Mouse (Mus musculus) thymus, adult 2 months (tissue): Measurements from ENCODE around the gene Pdlim7. TPM values are rescaled to one million over a fixed set of nuclear protein-coding genes. Genes with fewer than 3 reads are reported as not detected.

ENCODE experiments used
- DNase-seq: peaks from one replicate; pipeline ENCODE4 v3.0.0; 2021
- H3K27ac ChIP-seq: fragments of 200-500 bp; 2 replicates; pipeline ENCODE4 v1.5.1; 2012; ENCODE audit warnings: low read length, control low read depth; ENCODE audit not compliant: control insufficient read depth, insufficient read depth
- H3K27me3 ChIP-seq: fragments of 200-500 bp; 2 replicates; pipeline ENCODE4 v1.6.1; 2012; ENCODE audit warnings: mild to moderate bottlenecking, low read length, moderate library complexity, mixed read lengths; ENCODE audit not compliant: control insufficient read depth, insufficient read depth
- H3K36me3 ChIP-seq: fragments of 200-500 bp; 2 replicates; pipeline ENCODE4 v1.6.1; 2012; ENCODE audit warnings: mild to moderate bottlenecking, low read length, moderate library complexity; ENCODE audit not compliant: control insufficient read depth, insufficient read depth
- H3K4me1 ChIP-seq: fragments of 200-500 bp; replicated peaks from 2 replicates; pipeline ENCODE4 v1.6.1; 2012; ENCODE audit warnings: low read length; ENCODE audit not compliant: control insufficient read depth, insufficient read depth
- H3K4me3 ChIP-seq: fragments of 200-500 bp; 2 replicates; pipeline ENCODE4 v1.5.1; 2012; ENCODE audit warnings: mild to moderate bottlenecking, low read length, control low read depth, moderate library complexity; ENCODE audit not compliant: control insufficient read depth, insufficient read depth
- CTCF ChIP-seq: fragments of 200-500 bp; IDR thresholded peaks from 2 replicates; pipeline ENCODE4 v1.5.1; 2012; ENCODE audit warnings: mild to moderate bottlenecking, control low read depth, low read length, moderate library complexity, borderline replicate concordance; ENCODE audit not compliant: control insufficient read depth, poor library complexity, insufficient read depth; ENCODE audit errors: extremely low read depth
- POLR2A ChIP-seq: fragments of 200-500 bp; IDR thresholded peaks from 2 replicates; pipeline ENCODE4 v1.6.1; 2012; ENCODE audit warnings: mild to moderate bottlenecking, low read length, control low read depth, moderate library complexity; ENCODE audit not compliant: control insufficient read depth, poor library complexity, insufficient read depth; ENCODE audit errors: extremely low read depth
- WGBS: fragments of 180-500 bp; shearing (Covaris S2); methylation state at CpG from one replicate; pipeline ENCODE4 v1.1.7; 2018; 5-methylcytosine and 5-hydroxymethylcytosine counted together
- polyA plus RNA-seq: library from polyadenylated mRNA; depleted of rRNA; stranded (reverse); fragments of >200 nt; gene quantifications from 2 replicates; pipeline ENCODE4 v1.2.3, GENCODE M21; 2012

Gene Pdlim7
- polyA plus RNA-seq, 1 experiment, result 29.5 TPM

- 1% methylated on average over 78 of the region's 84 CpGs for WGBS
- Histone ChIP-seq H3K27ac (peak within 1 kb of the TSS; percentile 38), H3K4me3 (peak within 1 kb of the TSS; percentile 47), H3K27me3 (no peaks in the 10 kb centered on the region), H3K36me3 (peaks cover 20% of the 10 kb centered on the region), H3K4me1 (peaks cover 25% of the 10 kb centered on the region)
- peak; percentile 70 for DNase-seq
- TF ChIP-seq CTCF, result no peak
- no peak for TF ChIP-seq POLR2A
Measured at GRCm38 (mm10) chr13:55464027-55464884, 49.2 kb downstream of the Pdlim7 start, which contains the start of gene Prr7. Gene Prr7, plus strand, starts transcription at chr13:55464267.

- DNase-seq, result peak; percentile 54
- H3K27me3 ChIP-seq, result no peaks in the 10 kb centered on the region
- H3K4me3 ChIP-seq, result peak overlapping the region; percentile 47
- peaks cover 27% of the 10 kb centered on the region for H3K36me3 ChIP-seq
- TF ChIP-seq CTCF (no peak), POLR2A (no peak)
- H3K27ac ChIP-seq, result peak overlapping the region; percentile 38
- 18% methylated on average over 14 of the region's 14 CpGs for WGBS
- peaks cover 25% of the 10 kb centered on the region for H3K4me1 ChIP-seq
Measured at GRCm38 (mm10) chr13:55463399-55464026, 50.0 kb downstream of the Pdlim7 start.

GRCm38 (mm10) chr13:55462965-55463364, 50.5 kb downstream of the Pdlim7 start:
- Histone ChIP-seq H3K27ac (no peak overlapping the region), H3K4me3 (no peak overlapping the region)
- no peak for TF ChIP-seq POLR2A
- TF ChIP-seq CTCF, result no peak

GRCm38 (mm10) chr13:55451785-55452549, 61.5 kb downstream of the Pdlim7 start:
- no peak for DNase-seq
- Histone ChIP-seq H3K4me3 (no peak overlapping the region), H3K27ac (no peak overlapping the region), H3K36me3 (peaks cover 71% of the 10 kb centered on the region), H3K4me1 (peaks cover 35% of the 10 kb centered on the region), H3K27me3 (no peaks in the 10 kb centered on the region)
- no peak for TF ChIP-seq POLR2A
- no peak for TF ChIP-seq CTCF
- WGBS, result 99% methylated on average over 16 of the region's 16 CpGs

More at GRCm38 (mm10) chr13:55462965-55463364, 50.5 kb downstream of the Pdlim7 start:
- peaks cover 33% of the 10 kb centered on the region for H3K36me3 ChIP-seq
- peaks cover 25% of the 10 kb centered on the region for H3K4me1 ChIP-seq
- H3K27me3 ChIP-seq, result no peaks in the 10 kb centered on the region
- no peak for DNase-seq
- 87% methylated on average over 2 of the region's 2 CpGs for WGBS

GRCm38 (mm10) chr13:55451296-55451695, 62.2 kb downstream of the Pdlim7 start:
- H3K36me3 ChIP-seq, result peaks cover 65% of the 10 kb centered on the region
- no peak overlapping the region for H3K4me3 ChIP-seq
- 96% methylated on average over 10 of the region's 10 CpGs for WGBS
- H3K27ac ChIP-seq, result no peak overlapping the region
- H3K4me1 ChIP-seq, result peaks cover 42% of the 10 kb centered on the region
- DNase-seq, result no peak
- H3K27me3 ChIP-seq, result no peaks in the 10 kb centered on the region
- no peak for TF ChIP-seq POLR2A
- TF ChIP-seq CTCF, result no peak

GRCm38 (mm10) chr13:55450511-55450980, 62.9 kb downstream of the Pdlim7 start:
- H3K27me3 ChIP-seq, result no peaks in the 10 kb centered on the region
- TF ChIP-seq CTCF, result no peak
- TF ChIP-seq POLR2A, result no peak
- peaks cover 57% of the 10 kb centered on the region for H3K36me3 ChIP-seq
- no peak for DNase-seq
- H3K27ac ChIP-seq, result no peak overlapping the region
- H3K4me1 ChIP-seq, result peaks cover 47% of the 10 kb centered on the region
- WGBS, result 91% methylated on average over 11 of the region's 11 CpGs
- H3K4me3 ChIP-seq, result no peak overlapping the region
